Mouse (Mus musculus) cerebellum, postnatal 4 days (tissue): ENCODE results near the gene Gm20388.

Source experiments
- DNase-seq, 2 experiments: peaks; one replicate each; pipeline ENCODE4 v3.0.0; 2022; ENCODE audit warnings: low spot score in 2 of 2, mixed read lengths in 1 of 2

The Gm20388 gene

GRCm38 (mm10) chr8:123786166-123786565 lies 3875.5 kb downstream of the Gm20388 start:
- DNase-seq, result no peak

- no peak for DNase-seq
Observed at GRCm38 (mm10) chr8:123786644-123787043, 3876.0 kb downstream of the Gm20388 start.

GRCm38 (mm10) chr8:123787254-123787897 lies 3876.7 kb downstream of the Gm20388 start:
- DNase-seq, result no peak

- DNase-seq, result no peak
Observed at GRCm38 (mm10) chr8:123788416-123789170, 3878.0 kb downstream of the Gm20388 start.

GRCm38 (mm10) chr8:123789461-123789860 lies 3878.8 kb downstream of the Gm20388 start:
- no peak for DNase-seq

GRCm38 (mm10) chr8:123789970-123790369 lies 3879.3 kb downstream of the Gm20388 start:
- peak; percentile 89 to 93 for DNase-seq

GRCm38 (mm10) chr8:123791101-123791844 lies 3880.6 kb downstream of the Gm20388 start:
- DNase-seq, result no peak

GRCm38 (mm10) chr8:123791845-123792225 lies 3881.2 kb downstream of the Gm20388 start:
- no peak for DNase-seq

- no peak for DNase-seq
Observed at GRCm38 (mm10) chr8:123793900-123794299, 3883.3 kb downstream of the Gm20388 start.

- no peak for DNase-seq
Observed at GRCm38 (mm10) chr8:123794766-123795165, 3884.1 kb downstream of the Gm20388 start.

- no peak for DNase-seq
Observed at GRCm38 (mm10) chr8:123796758-123797157, 3886.1 kb downstream of the Gm20388 start.

- no peak for DNase-seq
Observed at GRCm38 (mm10) chr8:123797928-123798327, 3887.3 kb downstream of the Gm20388 start.

- no peak for DNase-seq
Observed at GRCm38 (mm10) chr8:123799434-123799833, 3888.8 kb downstream of the Gm20388 start.

GRCm38 (mm10) chr8:123799885-123800284 lies 3889.2 kb downstream of the Gm20388 start:
- DNase-seq, result no peak

GRCm38 (mm10) chr8:123800867-123801266 lies 3890.2 kb downstream of the Gm20388 start:
- DNase-seq, result no peak

GRCm38 (mm10) chr8:123801538-123801937 lies 3890.9 kb downstream of the Gm20388 start:
- DNase-seq, result no peak

- DNase-seq, result no peak
Observed at GRCm38 (mm10) chr8:123803639-123804038, 3893.0 kb downstream of the Gm20388 start.

GRCm38 (mm10) chr8:123804586-123804985 lies 3893.9 kb downstream of the Gm20388 start:
- DNase-seq, result no peak

- DNase-seq, result no peak
Observed at GRCm38 (mm10) chr8:123805209-123805717, 3894.6 kb downstream of the Gm20388 start.

GRCm38 (mm10) chr8:123805718-123806373 lies 3895.2 kb downstream of the Gm20388 start, which contains the start of gene Rab4a:
TSS of gene Rab4a (plus strand) at chr8:123805985.
- peak; percentile 70 to 82 for DNase-seq

- no peak for DNase-seq
Observed at GRCm38 (mm10) chr8:123806374-123806935, 3895.8 kb downstream of the Gm20388 start.
